Mouse (Mus musculus) megakaryocyte, embryonic 14.5 days (primary cell): Measurements from ENCODE around the gene BC049352.

Experiments used
- FLI1 ChIP-seq: IDR thresholded peaks from 2 replicates; pipeline ENCODE4 v1.6.1; 2012; ENCODE audit warnings: low read length, inconsistent platforms, mixed read lengths
- GATA1 ChIP-seq: IDR thresholded peaks from 3 replicates; pipeline ENCODE4 v1.6.1; 2012; ENCODE audit warnings: mixed read lengths, low read length, inconsistent platforms, borderline replicate concordance

DNA sequence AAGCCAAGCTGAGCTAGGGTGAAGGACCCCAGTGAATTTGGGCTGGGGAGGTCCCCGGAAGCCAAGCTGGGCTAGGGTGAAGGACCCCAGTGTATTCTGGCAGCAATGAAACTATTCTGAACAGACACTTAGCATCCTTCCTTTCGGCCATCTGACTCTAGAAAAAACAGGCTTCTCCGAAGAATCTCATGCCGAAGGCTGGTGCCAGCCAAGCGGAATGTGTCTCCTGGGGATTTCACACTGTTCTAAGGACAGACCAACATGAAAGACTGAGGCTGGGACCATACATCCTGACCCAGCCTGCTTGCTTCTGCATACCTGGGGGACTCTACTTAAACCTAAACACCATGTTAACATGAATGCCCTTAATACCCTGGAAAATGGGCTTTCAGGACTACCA lies 80.1 kb downstream of the BC049352 start:
- TF ChIP-seq GATA1, result no peak
- no peak for TF ChIP-seq FLI1
